Mouse (Mus musculus) stomach, postnatal 0 days (tissue): ENCODE measurements around the gene Wdr48.

ENCODE experiments used
- CTCF ChIP-seq: IDR thresholded peaks from 2 replicates; pipeline ENCODE4 v1.5.1; 2016; ENCODE audit warnings: antibody characterized with exemption, low read depth, mild to moderate bottlenecking, moderate library complexity
- EP300 ChIP-seq: optimal IDR thresholded peaks from 2 replicates; pipeline ENCODE3; 2016; ENCODE audit warnings: antibody characterized with exemption

- TF ChIP-seq CTCF, result no peak
- TF ChIP-seq EP300, result no peak
Measured at GRCm38 (mm10) chr9:119925120-119925657, 30.5 kb downstream of the Wdr48 start.
